Mouse (Mus musculus) forebrain, embryonic 15.5 days (tissue): ENCODE measurements around the gene Cdk14. TPM values are rescaled to one million over a fixed set of nuclear protein-coding genes. Genes with fewer than 3 reads are reported as not detected.

Experiments
- ATAC-seq: fragments of 200-750 bp; cut with Nextera tagmentation; replicated peaks from 2 replicates; pipeline ENCODE4 v1.8.0; 2017; ENCODE audit warnings: mild to moderate bottlenecking, moderate TSS enrichment, moderate library complexity
- H3K27ac ChIP-seq: fragments of 300-500 bp; sonication (generic); replicated peaks from 2 replicates; pipeline ENCODE4 v1.5.1; 2015; ENCODE audit warnings: mild to moderate bottlenecking, inconsistent platforms
- H3K27me3 ChIP-seq: fragments of 300-500 bp; sonication (generic); 2 replicates; pipeline ENCODE4 v1.6.1; 2015; ENCODE audit warnings: inconsistent platforms
- H3K36me3 ChIP-seq: fragments of 300-500 bp; sonication (generic); 2 replicates; pipeline ENCODE4 v1.6.1; 2015; ENCODE audit warnings: mild to moderate bottlenecking, inconsistent platforms
- H3K4me1 ChIP-seq: fragments of 300-500 bp; sonication (generic); 2 replicates; pipeline ENCODE4 v1.6.1; 2015; ENCODE audit warnings: inconsistent platforms
- H3K4me2 ChIP-seq: fragments of 300-500 bp; sonication (generic); replicated peaks from 2 replicates; pipeline ENCODE4 v1.6.1; 2015; ENCODE audit warnings: mild to moderate bottlenecking, inconsistent platforms
- H3K4me3 ChIP-seq: fragments of 300-500 bp; sonication (generic); 2 replicates; pipeline ENCODE4 v1.5.1; 2015; ENCODE audit warnings: mild to moderate bottlenecking, inconsistent platforms
- H3K9ac ChIP-seq: fragments of 300-500 bp; sonication (generic); replicated peaks from 2 replicates; pipeline ENCODE4 v1.6.1; 2015; ENCODE audit warnings: mild to moderate bottlenecking, inconsistent platforms
- H3K9me3 ChIP-seq: fragments of 300-500 bp; sonication (generic); 2 replicates; pipeline ENCODE4 v1.6.1; 2016; ENCODE audit warnings: inconsistent platforms
- WGBS: fragments of 180-500 bp; shearing (Covaris S2); methylation state at CpG from one replicate; pipeline ENCODE4 v1.1.7; 2015; ENCODE audit warnings: mixed read lengths; 5-methylcytosine and 5-hydroxymethylcytosine counted together
- polyA plus RNA-seq: library from polyadenylated mRNA; unstranded; fragments of >200 nt; fragmentation: Nextera tagmentation; extraction: Ambion mirVana; gene quantifications from 2 replicates; pipeline ENCODE4 v1.2.1, GENCODE M21; 2015

Gene Cdk14
- polyA plus RNA-seq: 32.3 and 34.4 TPM in 2 replicates

DNA sequence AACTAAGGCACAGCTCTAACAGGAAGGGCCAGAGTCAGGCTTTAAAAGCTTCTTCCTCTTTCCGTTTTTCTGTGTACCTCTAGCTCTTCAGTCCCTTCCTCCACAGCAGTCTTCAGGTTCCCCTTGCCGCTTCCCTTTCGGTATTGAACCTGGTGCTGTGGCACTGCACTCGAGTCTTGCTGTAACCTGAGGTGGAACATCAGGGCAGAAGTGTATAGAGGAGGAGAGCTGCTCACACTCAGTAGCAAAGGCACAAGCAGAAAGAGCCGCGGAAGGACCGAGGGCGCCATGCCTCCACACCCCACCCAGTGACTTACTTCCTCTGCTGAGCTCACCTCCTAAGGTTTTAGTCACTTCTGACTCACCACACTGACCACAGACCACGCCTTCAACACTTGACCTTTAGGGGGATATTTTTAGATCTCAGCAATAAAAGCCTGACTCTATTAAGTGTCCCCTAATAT lies at the start of gene Cdk14:
TSS of gene Cdk14 (minus strand) at position 321 of the 464 bp plus-strand sequence.
- 80% methylated on average over 9 of the region's 9 CpGs for WGBS
- H3K4me3 ChIP-seq: no peak within 1 kb of the TSS
- H3K36me3 ChIP-seq: no peaks in the 10 kb centered on the region
- no peaks in the 10 kb centered on the region for H3K4me1 ChIP-seq
- no peaks in the 10 kb centered on the region for H3K9me3 ChIP-seq
- no peak within 1 kb of the TSS for H3K4me2 ChIP-seq
- H3K27ac ChIP-seq: no peak within 1 kb of the TSS
- no peak within 1 kb of the TSS for H3K9ac ChIP-seq
- ATAC-seq: no peak
- no peaks in the 10 kb centered on the region for H3K27me3 ChIP-seq

DNA sequence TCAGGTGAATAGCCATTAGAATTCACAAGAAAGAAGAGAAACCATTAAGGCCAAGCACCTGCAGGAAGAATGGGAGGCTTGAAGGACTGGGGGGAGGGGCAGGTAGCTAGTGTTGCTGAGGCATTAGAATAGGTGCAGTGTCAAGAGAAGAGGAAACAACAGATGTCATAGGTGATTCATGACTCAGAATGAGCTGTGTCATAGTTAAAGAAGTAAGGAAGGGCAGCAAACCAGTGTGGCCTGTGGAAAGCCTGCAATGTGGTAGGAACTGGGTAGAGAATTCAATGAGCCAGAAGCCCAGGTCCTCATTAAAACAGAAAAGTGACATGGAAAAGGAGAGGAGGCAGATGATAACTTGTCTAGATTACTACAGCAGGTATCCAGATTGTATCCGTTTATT lies 45.1 kb upstream of the Cdk14 start:
- 77% methylated on average over 1 of the region's 1 CpGs for WGBS
- Histone ChIP-seq H3K4me2 (no peak overlapping the region), H3K36me3 (no peaks in the 10 kb centered on the region), H3K4me1 (no peaks in the 10 kb centered on the region), H3K9ac (no peak overlapping the region), H3K9me3 (no peaks in the 10 kb centered on the region), H3K27me3 (no peaks in the 10 kb centered on the region), H3K4me3 (no peak overlapping the region), H3K27ac (no peak overlapping the region)
- ATAC-seq: no peak

DNA sequence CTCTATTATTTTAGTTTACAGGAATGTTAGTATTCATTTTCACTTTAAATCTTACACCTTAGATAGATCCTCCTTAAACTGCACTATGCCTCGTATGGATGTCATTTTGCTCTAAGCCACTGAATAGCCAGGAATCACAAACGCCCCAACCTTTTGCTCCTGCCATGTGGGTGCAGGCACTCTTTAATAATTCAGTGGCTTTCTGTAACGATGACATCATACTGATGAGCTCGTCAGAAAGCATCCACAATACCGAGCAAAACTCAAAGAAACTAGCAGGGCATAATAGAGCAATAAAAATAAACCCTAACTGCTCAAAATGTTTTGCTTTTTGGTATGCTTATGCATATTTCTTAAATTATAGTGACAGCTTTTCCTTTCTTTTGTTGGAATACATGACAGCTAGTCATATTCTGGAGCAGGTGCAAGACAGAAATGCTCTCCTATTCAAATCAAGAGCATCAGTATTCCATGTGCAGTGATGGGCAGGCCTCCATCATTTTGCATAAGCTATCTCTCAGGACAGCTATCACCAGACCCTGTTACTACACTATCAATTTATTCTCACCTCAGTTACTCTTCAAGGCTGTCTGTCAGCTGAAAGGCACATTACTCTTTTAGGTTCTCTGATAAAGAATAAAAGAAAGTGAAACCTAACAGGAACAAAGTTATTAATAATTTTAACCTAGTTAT lies 11.8 kb upstream of the Cdk14 start:
- Histone ChIP-seq H3K27ac (no peak overlapping the region), H3K4me1 (peaks cover 5% of the 10 kb centered on the region), H3K9me3 (no peaks in the 10 kb centered on the region), H3K9ac (no peak overlapping the region), H3K4me3 (no peak overlapping the region), H3K36me3 (no peaks in the 10 kb centered on the region), H3K4me2 (no peak overlapping the region), H3K27me3 (no peaks in the 10 kb centered on the region)
- ATAC-seq: peak; percentile 63
- WGBS: 24% methylated on average over 5 of the region's 5 CpGs

DNA sequence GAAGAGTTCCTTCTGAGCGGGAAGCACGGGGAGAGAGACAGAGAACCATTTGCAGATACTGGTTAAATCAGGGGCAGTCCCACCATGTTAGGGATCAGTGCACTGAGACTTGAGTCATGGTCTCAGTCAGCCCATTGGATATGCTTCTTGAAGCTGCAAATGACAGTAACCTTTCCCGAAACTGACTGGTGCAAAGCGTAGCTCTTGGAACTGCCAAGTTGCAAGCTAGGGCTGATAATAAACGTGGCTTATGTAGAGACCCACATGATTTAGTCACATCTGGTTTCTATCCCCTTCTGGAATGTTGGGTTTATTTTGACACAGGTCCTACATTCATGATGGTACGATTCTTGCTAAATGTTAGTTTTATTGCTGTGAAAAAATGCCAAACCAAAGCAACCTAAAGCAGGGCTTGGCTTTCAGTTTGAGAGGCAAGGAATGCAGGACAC lies 3.6 kb upstream of the Cdk14 start:
- H3K9ac ChIP-seq: no peak overlapping the region
- H3K4me3 ChIP-seq: no peak overlapping the region
- 92% methylated on average over 6 of the region's 6 CpGs for WGBS
- no peaks in the 10 kb centered on the region for H3K36me3 ChIP-seq
- ATAC-seq: no peak
- H3K4me2 ChIP-seq: no peak overlapping the region
- H3K27ac ChIP-seq: no peak overlapping the region
- no peaks in the 10 kb centered on the region for H3K27me3 ChIP-seq
- no peaks in the 10 kb centered on the region for H3K4me1 ChIP-seq
- H3K9me3 ChIP-seq: no peaks in the 10 kb centered on the region

DNA sequence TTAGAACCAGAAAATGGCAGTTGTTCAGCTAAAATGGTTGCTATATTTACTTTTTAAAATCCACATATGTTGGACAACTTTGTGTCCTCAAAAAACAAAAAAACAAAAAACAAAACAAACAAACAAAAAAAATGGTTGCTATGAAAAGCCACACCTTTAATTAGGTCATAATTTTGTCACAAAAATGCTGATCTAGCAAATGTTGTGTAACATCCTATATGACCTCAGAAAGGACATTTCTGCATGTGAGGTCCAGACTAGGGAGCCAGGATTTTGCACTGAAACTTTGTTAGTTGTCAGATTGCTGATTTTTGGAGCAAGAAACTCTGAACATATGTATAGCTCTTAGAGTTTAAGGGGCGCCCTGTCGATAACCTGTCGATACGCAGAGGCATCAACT lies 3.0 kb upstream of the Cdk14 start:
- WGBS: 96% methylated on average over 4 of the region's 4 CpGs
- Histone ChIP-seq H3K27ac (no peak overlapping the region), H3K4me1 (no peaks in the 10 kb centered on the region), H3K27me3 (no peaks in the 10 kb centered on the region), H3K4me2 (no peak overlapping the region), H3K4me3 (no peak overlapping the region), H3K36me3 (no peaks in the 10 kb centered on the region), H3K9me3 (no peaks in the 10 kb centered on the region), H3K9ac (no peak overlapping the region)
- no peak for ATAC-seq

DNA sequence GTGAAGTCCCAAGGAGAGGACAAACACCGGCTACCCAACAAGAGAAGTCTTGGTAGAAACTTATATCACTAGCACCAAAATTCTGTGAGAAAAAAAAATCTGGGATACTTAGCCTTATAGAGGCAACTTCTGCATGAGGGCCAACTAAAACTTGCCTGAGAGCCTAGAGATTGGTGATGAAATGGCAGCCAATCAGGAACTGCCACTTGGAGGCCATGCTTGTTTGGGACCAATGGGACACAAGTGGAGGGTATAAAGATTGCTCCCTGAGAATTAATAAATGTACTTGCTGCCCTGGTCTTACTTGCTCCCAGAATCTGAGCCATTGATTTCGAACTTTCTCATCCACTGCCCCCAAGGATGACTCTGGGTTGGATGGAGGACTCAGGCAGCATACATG lies 1.3 kb upstream of the Cdk14 start:
- 92% methylated on average over 2 of the region's 2 CpGs for WGBS
- H3K9me3 ChIP-seq: no peaks in the 10 kb centered on the region
- no peak overlapping the region for H3K4me2 ChIP-seq
- no peaks in the 10 kb centered on the region for H3K27me3 ChIP-seq
- H3K27ac ChIP-seq: no peak overlapping the region
- H3K36me3 ChIP-seq: no peaks in the 10 kb centered on the region
- no peaks in the 10 kb centered on the region for H3K4me1 ChIP-seq
- no peak overlapping the region for H3K9ac ChIP-seq
- ATAC-seq: no peak
- no peak overlapping the region for H3K4me3 ChIP-seq

DNA sequence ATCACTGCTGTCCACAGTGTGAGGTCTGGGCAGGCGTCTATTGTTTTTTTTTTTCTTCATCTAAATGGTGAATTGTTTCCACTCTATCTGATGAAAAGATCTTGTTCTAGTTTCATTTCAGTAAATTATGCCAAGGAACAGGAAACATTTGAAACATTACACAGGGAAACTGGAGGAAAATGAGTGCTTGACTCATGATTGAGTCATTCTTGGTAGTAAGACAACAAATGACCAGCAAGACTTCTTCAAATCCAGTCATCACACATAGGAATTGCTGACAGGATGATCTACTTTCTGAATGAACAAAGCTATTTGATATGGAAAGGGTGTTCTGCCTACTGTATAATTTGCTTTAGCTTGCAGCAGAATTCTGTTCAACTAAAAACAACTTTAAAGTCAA lies 859 bp downstream of the Cdk14 start:
- H3K4me2 ChIP-seq: no peak overlapping the region
- H3K9me3 ChIP-seq: no peaks in the 10 kb centered on the region
- no peak overlapping the region for H3K27ac ChIP-seq
- ATAC-seq: no peak
- H3K4me3 ChIP-seq: no peak overlapping the region
- 84% methylated on average over 1 of the region's 1 CpGs for WGBS
- no peaks in the 10 kb centered on the region for H3K4me1 ChIP-seq
- H3K27me3 ChIP-seq: no peaks in the 10 kb centered on the region
- H3K36me3 ChIP-seq: no peaks in the 10 kb centered on the region
- H3K9ac ChIP-seq: no peak overlapping the region

DNA sequence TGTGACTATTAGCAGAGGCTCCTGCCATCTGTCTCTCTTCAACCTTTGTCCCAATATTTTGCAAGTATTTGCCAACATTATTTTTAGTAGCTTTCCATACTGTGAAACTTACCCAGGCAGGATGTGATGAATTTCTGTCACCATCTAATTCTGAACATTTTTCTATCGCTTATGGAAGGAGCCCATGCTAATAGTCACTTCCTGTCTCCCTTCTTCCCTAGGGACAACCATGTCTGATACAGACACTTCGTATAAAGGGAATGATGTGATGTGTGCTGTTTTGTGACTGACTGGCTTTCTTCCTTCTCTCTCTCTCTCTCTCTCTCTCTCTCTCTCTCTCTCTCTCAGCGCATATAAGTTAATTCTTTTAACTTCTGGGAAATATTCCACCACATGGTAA lies 5.3 kb downstream of the Cdk14 start:
- Histone ChIP-seq H3K4me1 (no peaks in the 10 kb centered on the region), H3K27ac (no peak overlapping the region), H3K36me3 (no peaks in the 10 kb centered on the region), H3K4me3 (no peak overlapping the region), H3K27me3 (no peaks in the 10 kb centered on the region), H3K9me3 (no peaks in the 10 kb centered on the region), H3K4me2 (no peak overlapping the region), H3K9ac (no peak overlapping the region)
- no peak for ATAC-seq
- 86% methylated on average over 3 of the region's 3 CpGs for WGBS

DNA sequence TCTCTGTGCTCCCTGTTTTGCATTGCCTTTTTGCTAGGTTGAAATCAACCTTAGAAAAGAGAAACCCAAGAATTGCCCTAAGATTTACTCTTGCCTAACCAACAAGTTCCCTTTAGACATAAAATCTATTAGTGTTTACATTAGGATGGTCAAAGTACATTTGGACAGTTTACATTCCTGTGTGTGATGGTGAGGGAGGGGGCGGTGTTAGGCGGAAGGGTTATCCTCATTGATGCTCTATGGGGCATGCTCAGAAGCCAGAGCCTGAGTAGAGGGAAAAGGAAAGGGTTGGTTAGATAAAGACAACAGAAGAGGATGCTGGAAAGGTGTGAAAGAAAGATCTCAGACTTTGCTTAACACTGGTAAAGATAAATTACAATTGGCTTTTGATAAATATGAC lies 8.2 kb downstream of the Cdk14 start:
- Histone ChIP-seq H3K27ac (no peak overlapping the region), H3K4me2 (no peak overlapping the region), H3K9me3 (no peaks in the 10 kb centered on the region), H3K4me1 (no peaks in the 10 kb centered on the region), H3K36me3 (no peaks in the 10 kb centered on the region), H3K9ac (no peak overlapping the region), H3K27me3 (no peaks in the 10 kb centered on the region), H3K4me3 (no peak overlapping the region)
- WGBS: 95% methylated on average over 2 of the region's 2 CpGs
- ATAC-seq: no peak

DNA sequence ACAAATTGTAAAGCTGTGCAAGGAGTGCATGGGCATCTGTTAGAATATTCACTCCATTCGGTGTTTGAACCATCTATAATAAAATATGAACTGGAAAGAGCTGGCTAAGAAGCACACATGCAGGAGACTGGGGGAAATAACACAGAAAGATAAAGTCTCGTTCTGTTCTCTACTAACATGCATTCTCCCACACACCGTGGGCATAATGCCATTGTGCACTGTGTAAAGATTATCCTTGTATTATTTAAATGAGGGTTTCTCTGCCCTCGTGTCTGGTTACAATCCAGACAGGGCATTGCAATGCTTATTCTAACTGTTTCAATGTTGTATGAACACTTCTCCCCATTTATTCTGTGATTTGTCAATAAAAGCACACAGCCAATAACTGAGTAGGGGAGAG lies 18.1 kb downstream of the Cdk14 start:
- Histone ChIP-seq H3K27ac (no peak overlapping the region), H3K36me3 (no peaks in the 10 kb centered on the region), H3K4me3 (no peak overlapping the region), H3K4me1 (no peaks in the 10 kb centered on the region), H3K9me3 (no peaks in the 10 kb centered on the region), H3K4me2 (no peak overlapping the region), H3K9ac (no peak overlapping the region), H3K27me3 (no peaks in the 10 kb centered on the region)
- WGBS: 43% methylated on average over 4 of the region's 4 CpGs
- ATAC-seq: no peak

DNA sequence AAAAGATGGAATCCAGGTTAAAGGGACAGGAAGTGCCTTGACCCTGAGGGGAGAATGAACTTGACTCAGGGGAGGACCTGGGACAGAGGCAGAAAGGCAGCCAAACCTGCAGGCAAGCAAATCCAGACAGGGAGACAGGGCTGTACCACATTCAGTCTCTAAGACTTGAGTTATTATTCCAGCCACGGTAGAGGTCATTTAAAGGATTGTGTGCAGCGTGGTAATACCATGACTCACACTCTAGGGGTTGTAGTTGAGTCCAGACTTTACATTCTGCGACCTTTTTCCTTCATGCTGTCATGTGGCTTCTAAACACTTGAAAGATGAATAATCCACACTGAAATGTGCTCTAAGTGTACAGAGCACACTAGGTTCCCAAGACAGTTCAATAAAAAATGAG lies 27.3 kb downstream of the Cdk14 start:
- H3K4me1 ChIP-seq: no peaks in the 10 kb centered on the region
- H3K9me3 ChIP-seq: no peaks in the 10 kb centered on the region
- WGBS: 59% methylated on average over 3 of the region's 3 CpGs
- no peak overlapping the region for H3K27ac ChIP-seq
- H3K4me2 ChIP-seq: no peak overlapping the region
- no peaks in the 10 kb centered on the region for H3K36me3 ChIP-seq
- no peaks in the 10 kb centered on the region for H3K27me3 ChIP-seq
- H3K9ac ChIP-seq: no peak overlapping the region
- no peak overlapping the region for H3K4me3 ChIP-seq
- ATAC-seq: no peak

DNA sequence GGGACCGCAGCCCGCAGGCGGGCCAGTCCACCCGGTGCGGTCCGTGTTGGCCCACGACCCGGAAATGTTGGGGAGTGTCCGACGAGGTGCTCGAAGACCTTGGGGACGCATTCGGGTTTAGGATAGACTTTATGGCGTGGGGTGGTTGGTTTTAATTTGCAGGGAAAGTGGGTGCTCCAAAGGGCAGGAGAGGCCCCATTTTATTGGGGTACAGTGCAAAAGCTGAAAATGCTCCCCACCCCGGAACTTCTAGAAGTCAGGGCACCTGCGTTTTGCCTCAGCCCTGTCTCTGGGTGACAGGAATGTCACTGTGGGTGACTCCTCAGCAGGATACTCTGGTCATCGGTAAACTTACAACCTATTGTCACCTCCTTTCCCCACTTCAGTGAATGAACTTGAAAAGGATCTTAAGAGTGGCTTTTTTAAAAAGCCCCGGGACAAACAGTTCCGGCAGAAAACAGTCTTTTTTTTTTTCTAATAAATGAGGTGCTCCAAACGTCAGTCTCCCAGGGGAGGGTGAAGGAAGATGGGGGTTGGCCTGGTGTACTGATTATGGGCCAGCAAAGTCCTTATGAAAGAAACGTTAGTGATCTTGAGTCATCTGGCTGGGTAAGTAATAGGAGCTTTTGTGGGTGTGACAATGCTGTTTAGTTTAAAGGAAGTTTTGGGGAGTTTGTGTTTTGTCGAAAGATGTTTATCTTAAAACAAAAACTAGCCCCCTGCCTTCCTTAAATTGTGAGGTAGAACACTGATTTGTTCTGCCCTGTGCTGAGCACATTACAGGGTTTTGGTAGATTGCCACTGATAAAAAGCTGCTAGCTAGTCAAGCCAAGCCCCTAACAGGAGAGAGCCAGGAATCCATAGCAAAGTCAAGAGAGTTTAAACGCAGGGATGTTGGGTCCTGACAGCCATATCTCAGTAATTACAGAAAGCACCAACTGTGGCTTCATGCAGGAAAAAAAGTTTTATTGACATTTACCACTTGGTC lies 39.1 kb downstream of the Cdk14 start:
- H3K27ac ChIP-seq: peak overlapping the region; percentile 93
- no peaks in the 10 kb centered on the region for H3K9me3 ChIP-seq
- H3K4me1 ChIP-seq: peaks cover 30% of the 10 kb centered on the region
- ATAC-seq: no peak; the same call in 1 of the 2 replicates
- peak overlapping the region; percentile 92 for H3K4me2 ChIP-seq
- H3K4me3 ChIP-seq: peak overlapping the region; percentile 79
- H3K27me3 ChIP-seq: no peaks in the 10 kb centered on the region
- no peaks in the 10 kb centered on the region for H3K36me3 ChIP-seq
- H3K9ac ChIP-seq: peak overlapping the region; percentile 84
- 3% methylated on average over 23 of the region's 23 CpGs for WGBS
